Mouse (Mus musculus) C2C12 (cell line): ENCODE results near the gene Gm20518. TPM values are rescaled to one million over a fixed set of nuclear protein-coding genes. Genes with fewer than 3 reads are reported as not detected.

Source experiments
- H3K27me3 ChIP-seq: one replicate; pipeline ENCODE4 v1.6.1; 2011; ENCODE audit not compliant: control insufficient read depth, insufficient read depth, insufficient read length
- H3K36me3 ChIP-seq: one replicate; pipeline ENCODE4 v1.6.1; 2011; ENCODE audit not compliant: control insufficient read depth, insufficient read depth
- H3K4me3 ChIP-seq: one replicate; pipeline ENCODE4 v1.5.1; 2011; ENCODE audit warnings: mild to moderate bottlenecking, control low read depth; ENCODE audit not compliant: poor library complexity, insufficient read depth, severe bottlenecking
- H3K79me2 ChIP-seq: one replicate; pipeline ENCODE4 v1.6.1; 2011; ENCODE audit not compliant: control insufficient read depth, insufficient read depth
- H3K79me3 ChIP-seq: one replicate; pipeline ENCODE4 v1.6.1; 2011; ENCODE audit warnings: low read depth, control low read depth
- H3ac ChIP-seq: one replicate; pipeline ENCODE3; 2011; ENCODE audit warnings: low read depth; ENCODE audit not compliant: control insufficient read depth, insufficient read length
- CEBPB ChIP-seq: IDR thresholded peaks from one replicate; pipeline ENCODE4 v1.6.1; 2011; ENCODE audit warnings: low read depth, mild to moderate bottlenecking, control low read depth, moderate library complexity
- CTCF ChIP-seq: IDR thresholded peaks from one replicate; pipeline ENCODE4 v1.5.1; 2011; ENCODE audit not compliant: control insufficient read depth, insufficient read depth, insufficient read length
- FOSL1 ChIP-seq: IDR thresholded peaks from one replicate; pipeline ENCODE4 v1.8.0; 2011; ENCODE audit warnings: mild to moderate bottlenecking, low read length; ENCODE audit not compliant: poor library complexity, insufficient read depth, severe bottlenecking
- MAX ChIP-seq: IDR thresholded peaks from one replicate; pipeline ENCODE4 v1.6.1; 2011; ENCODE audit warnings: mild to moderate bottlenecking, control low read depth
- MYOD1 ChIP-seq: IDR thresholded peaks from one replicate; pipeline ENCODE4 v1.6.1; 2011; ENCODE audit warnings: low read depth; ENCODE audit not compliant: control insufficient read depth, insufficient read length
- MYOG ChIP-seq: IDR thresholded peaks from one replicate; pipeline ENCODE4 v1.6.1; 2011; ENCODE audit not compliant: control insufficient read depth, insufficient read length; ENCODE audit errors: extremely low read depth
- USF1 ChIP-seq: IDR thresholded peaks from one replicate; pipeline ENCODE4 v1.6.1; 2011; ENCODE audit warnings: low read depth, mild to moderate bottlenecking, control low read depth, moderate library complexity
- polyA plus RNA-seq: library from polyadenylated mRNA; unstranded; fragments of >200 nt; fragmentation: generic; extraction: Trizol; gene quantifications from one replicate; pipeline ENCODE4 v1.2.1, GENCODE M21; 2012; ENCODE audit warnings: missing spikeins

Gene Gm20518
- polyA plus RNA-seq, 1 experiment: 0.06 TPM

DNA sequence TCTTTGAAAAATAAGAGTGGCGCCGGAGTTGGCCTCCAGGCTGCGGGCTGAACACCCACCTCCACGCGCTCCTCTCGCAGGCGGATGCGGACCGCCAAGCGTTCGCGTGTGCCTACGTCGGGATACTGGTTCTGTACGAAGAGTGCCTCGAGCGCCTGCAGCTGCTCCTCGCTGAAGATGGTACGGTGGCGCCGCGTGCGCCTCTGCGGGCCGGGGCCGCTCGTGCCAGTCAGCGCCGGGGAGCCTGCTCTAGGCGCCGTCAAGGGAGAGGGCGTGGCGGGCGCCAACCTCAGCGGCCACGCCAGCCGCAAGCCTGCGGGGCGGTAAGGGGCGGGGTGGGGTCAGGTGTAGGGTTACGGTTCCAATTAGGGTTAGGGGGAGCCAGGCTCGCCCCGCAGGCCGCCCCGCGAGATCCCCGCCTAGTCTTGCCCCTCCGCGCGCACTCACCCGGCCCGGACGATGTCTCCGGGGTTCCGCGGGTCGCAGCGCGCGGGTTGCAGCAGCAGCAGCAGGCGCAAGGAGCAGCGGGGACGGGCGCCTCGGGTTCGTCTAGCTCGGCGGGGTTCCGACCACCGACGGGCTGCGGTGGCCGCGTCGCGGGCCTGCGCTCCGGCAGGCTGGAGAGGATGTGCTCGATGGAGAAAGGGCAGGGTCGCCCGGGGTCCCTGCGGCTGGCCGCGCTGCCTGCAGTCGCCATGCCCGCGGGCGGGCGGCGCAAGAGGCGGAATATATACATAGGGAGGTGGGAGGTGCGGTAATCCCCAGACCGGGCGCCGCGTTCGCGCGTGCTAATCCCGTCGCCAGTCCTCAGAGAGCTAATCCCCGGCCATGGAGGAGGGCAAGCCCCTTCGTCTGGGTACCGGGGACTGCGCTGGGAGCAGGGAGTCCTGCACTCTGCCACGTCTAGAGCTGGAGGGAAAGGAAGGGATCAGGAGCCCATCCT is 23.1 kb upstream of the Gm20518 start, which contains the start of gene Gsc2:
Gene Gsc2, minus strand, starts transcription at position 753 of the 943 bp plus-strand sequence.
- H3K79me3 ChIP-seq: peaks cover 13% of the 10 kb centered on the region
- no peak within 1 kb of the TSS for H3K4me3 ChIP-seq
- H3K36me3 ChIP-seq: no peaks in the 10 kb centered on the region
- H3K79me2 ChIP-seq: peaks cover 15% of the 10 kb centered on the region
- TF ChIP-seq FOSL1 (no peak), MAX (no peak), MYOD1 (no peak), CEBPB (no peak), USF1 (no peak), CTCF (no peak), MYOG (no peak)
- H3ac ChIP-seq: no peak within 1 kb of the TSS
- peaks cover 52% of the 10 kb centered on the region for H3K27me3 ChIP-seq

DNA sequence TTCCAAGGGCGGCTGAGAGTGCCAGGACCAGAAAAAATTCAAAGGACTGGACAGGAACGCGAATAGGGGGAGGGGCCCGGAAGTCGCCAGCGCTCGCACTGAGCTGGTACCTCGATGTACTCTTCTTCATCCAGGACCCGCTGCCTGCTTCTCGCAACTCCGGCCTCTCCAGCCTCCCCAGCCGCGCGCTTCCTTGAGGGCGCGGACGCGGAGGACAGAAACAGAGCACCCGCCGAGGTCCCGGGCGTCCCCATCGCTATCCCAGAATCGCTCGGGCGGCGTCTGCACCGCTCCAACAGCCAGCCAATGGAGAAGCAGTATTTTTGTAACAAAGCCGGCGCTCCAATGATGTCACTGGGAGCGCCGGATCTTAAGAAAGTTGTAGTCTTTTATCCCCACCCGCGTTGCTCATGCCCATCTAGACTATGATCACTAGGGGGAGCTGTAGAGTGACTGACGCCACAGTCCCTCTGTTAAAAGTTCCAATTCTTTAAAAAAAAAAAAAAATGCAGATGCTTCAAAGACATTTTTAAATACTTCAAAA is 19.7 kb upstream of the Gm20518 start, which contains the start of gene Ess2:
Gene Ess2, minus strand, starts transcription at position 297 of the 544 bp plus-strand sequence.
- H3ac ChIP-seq: peak within 1 kb of the TSS; percentile 95
- H3K27me3 ChIP-seq: peaks cover 44% of the 10 kb centered on the region
- H3K79me2 ChIP-seq: peaks cover 25% of the 10 kb centered on the region
- peaks cover 15% of the 10 kb centered on the region for H3K79me3 ChIP-seq
- TF ChIP-seq USF1: no peak
- no peak for TF ChIP-seq MYOG
- peak; percentile 45 for TF ChIP-seq MAX
- TF ChIP-seq CTCF: peak; percentile 44
- no peak for TF ChIP-seq MYOD1
- TF ChIP-seq FOSL1: no peak
- H3K36me3 ChIP-seq: peaks cover 31% of the 10 kb centered on the region
- peak within 1 kb of the TSS; percentile 76 for H3K4me3 ChIP-seq

GRCm38 (mm10) chr16:17898462-17898861 is 7.0 kb upstream of the Gm20518 start, which contains the start of the genes Dgcr2 and Tssk2:
TSS of gene Dgcr2 (minus strand) at chr16:17898562.
TSS of gene Tssk2 (plus strand) at chr16:17898637.
- Histone ChIP-seq H3K4me3 (no peak within 1 kb of the TSS), H3K79me2 (no peaks in the 10 kb centered on the region), H3K27me3 (no peaks in the 10 kb centered on the region), H3K79me3 (no peaks in the 10 kb centered on the region), H3ac (no peak within 1 kb of the TSS), H3K36me3 (peaks cover 29% of the 10 kb centered on the region)
- TF ChIP-seq USF1 (no peak), MAX (no peak), CEBPB (no peak), CTCF (no peak), MYOD1 (no peak), FOSL1 (no peak), MYOG (no peak)

DNA sequence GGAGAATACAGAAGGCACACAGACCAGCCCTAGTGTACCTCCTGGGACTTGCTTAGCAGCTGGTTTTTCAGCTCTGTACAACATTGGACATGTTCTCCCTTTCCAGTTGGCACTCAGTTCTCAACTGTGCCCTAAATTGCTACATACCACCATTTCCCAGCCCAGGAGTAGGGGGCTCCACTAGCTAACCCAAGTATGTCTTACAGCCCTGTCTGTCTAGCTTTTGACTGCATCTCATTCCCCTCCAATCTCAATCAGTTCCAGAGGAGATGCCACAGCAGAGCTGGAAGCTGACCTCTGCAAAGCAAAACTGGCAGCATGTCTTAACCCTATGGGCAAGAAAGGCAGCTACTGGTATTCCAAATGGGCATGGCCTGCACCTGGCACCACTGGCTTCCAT is 4.6 kb upstream of the Gm20518 start:
- Histone ChIP-seq H3K79me2 (peaks cover 3% of the 10 kb centered on the region), H3K36me3 (peaks cover 6% of the 10 kb centered on the region), H3K4me3 (no peak overlapping the region), H3K79me3 (no peaks in the 10 kb centered on the region), H3ac (no peak overlapping the region), H3K27me3 (no peaks in the 10 kb centered on the region)
- TF ChIP-seq FOSL1 (no peak), USF1 (no peak), MYOD1 (no peak), MYOG (no peak)

DNA sequence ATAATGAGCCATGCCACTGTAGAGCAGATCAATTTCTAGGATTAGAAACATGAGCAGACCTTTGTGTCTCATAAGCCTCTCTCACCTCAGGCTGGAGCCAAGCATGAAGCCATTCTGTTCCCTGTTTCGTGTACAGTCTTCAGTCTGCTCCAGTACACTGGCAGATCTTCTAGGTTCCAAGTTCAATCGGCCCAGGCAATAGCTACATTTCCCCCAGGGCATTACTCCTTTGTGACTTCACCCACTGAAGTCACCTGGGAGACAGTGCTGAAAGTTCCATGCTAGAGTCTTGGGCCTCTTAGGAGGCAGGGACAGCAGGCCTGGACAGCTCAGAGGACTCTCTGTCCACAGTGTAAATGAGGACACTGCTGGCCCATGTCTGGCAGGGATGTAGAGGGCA is 2.5 kb upstream of the Gm20518 start, which contains the start of gene Tssk1:
Gene Tssk1, plus strand, starts transcription at position 301 of the 400 bp plus-strand sequence.
- Histone ChIP-seq H3K4me3 (no peak within 1 kb of the TSS), H3ac (no peak within 1 kb of the TSS), H3K27me3 (no peaks in the 10 kb centered on the region), H3K36me3 (no peaks in the 10 kb centered on the region), H3K79me2 (peaks cover 25% of the 10 kb centered on the region), H3K79me3 (peaks cover 17% of the 10 kb centered on the region)
- no peak for TF ChIP-seq MYOG
- TF ChIP-seq USF1: no peak
- TF ChIP-seq CEBPB: no peak
- TF ChIP-seq MAX: no peak
- no peak for TF ChIP-seq MYOD1
- TF ChIP-seq FOSL1: no peak
- TF ChIP-seq CTCF: no peak
